Mouse (Mus musculus): Measurements from ENCODE around the gene Gabrb2. TPM values are rescaled to one million over a fixed set of nuclear protein-coding genes. Genes with fewer than 3 reads are reported as not detected.

The Gabrb2 gene
- total and polyA plus RNA-seq, 2 experiments from 2014 or later = 19.0 to 50.7 TPM

DNA sequence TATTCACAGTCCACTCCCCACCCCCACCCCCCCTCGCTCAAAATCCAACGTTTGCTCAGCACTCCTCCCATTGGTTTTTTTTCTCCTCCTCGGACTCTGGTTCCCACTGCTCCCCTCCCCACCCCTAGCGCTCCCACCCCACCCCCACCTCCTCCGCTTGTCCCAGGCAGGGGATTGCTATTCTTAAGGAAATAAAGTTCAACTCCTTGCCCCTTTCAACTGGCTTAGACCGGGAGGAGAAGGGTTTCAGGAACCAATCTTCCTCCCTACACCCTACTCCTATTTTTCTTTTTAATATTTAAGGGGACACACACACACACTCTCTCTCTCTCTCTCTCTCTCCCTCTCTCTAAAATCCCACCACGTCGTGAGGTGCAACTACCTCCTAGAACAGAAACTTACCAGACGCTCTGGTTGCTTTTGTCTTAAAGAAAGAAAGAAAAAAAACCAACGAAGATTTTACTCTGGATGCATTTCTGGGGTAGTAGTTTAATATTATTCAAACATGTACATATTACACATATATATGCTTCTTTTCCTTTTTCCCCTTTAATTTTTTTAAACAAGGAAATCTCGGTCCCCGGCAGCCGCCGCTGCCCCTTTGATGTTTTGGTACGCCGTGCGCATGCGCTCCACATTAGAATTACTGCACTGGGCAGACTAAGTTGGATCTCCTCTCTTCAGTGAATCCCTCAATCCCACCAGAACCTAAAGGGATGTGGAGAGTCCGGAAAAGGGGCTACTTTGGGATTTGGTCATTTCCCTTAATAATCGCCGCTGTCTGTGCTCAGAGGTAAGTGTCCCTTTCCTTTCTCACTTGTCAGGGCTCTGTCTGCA, 1.3 kb downstream of the Gabrb2 start:
- Histone ChIP-seq H3K27ac (peak overlapping the region; percentile 78), H3K27me3 (ENCODE audit: insufficient read depth, low read length) (no peaks in the 10 kb centered on the region), H3K9me3 (ENCODE audit: low read length) (no peaks in the 10 kb centered on the region), H3K36me3 (ENCODE audit: insufficient read depth, low read length) (no peaks in the 10 kb centered on the region), H3K4me1 (ENCODE audit: insufficient read depth, low read length) (0 out of 2 replicates have a peak, but pooled peaks cover 3% of the 10 kb centered on the region), H3K4me2 (ENCODE audit: low read depth, low read length) (peak overlapping the region; percentile 72), H3K4me3 (ENCODE audit: low read length) (peak overlapping the region; percentile 53), H3K9ac (replicated peaks; ENCODE audit: low read length) (peak overlapping the region; percentile 61)
- peak; percentile 59 for ATAC-seq
- peak; percentile 84 for DNase-seq (ENCODE audit: low spot score)
- no peak for TF ChIP-seq CTCF (IDR thresholded peaks at IDR 0.05; ENCODE audit: low read depth)
- WGBS = under 1% methylated on average over 21 of the region's 21 CpGs

DNA sequence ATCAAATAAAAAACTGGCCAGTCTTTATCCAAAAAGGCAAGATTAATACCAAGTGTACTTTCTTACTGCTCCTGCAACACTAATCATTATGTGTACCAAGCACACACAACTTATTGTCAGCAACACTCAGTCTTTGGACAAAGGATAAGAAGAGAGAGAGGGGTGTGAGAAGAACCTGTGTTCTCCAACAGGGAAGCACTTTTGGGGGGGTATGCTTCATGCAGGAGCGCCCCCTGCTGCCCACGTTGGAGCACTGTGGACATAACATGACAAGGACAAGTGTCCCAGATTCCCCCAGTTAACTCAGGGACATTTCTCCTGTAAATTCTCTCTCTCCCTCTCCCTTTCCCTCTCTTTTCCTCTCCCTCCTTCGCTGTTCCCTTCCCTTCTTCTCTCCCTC, 3.7 kb downstream of the Gabrb2 start:
- Histone ChIP-seq H3K4me1 (ENCODE audit: insufficient read depth, low read length) (0 out of 2 replicates have a peak, but pooled peaks cover 3% of the 10 kb centered on the region), H3K27ac (no peak overlapping the region), H3K9ac (replicated peaks; ENCODE audit: low read length) (no peak overlapping the region), H3K9me3 (ENCODE audit: low read length) (no peaks in the 10 kb centered on the region), H3K4me2 (ENCODE audit: low read depth, low read length) (peak overlapping the region; percentile 72), H3K4me3 (ENCODE audit: low read length) (no peak overlapping the region), H3K36me3 (ENCODE audit: insufficient read depth, low read length) (no peaks in the 10 kb centered on the region), H3K27me3 (ENCODE audit: insufficient read depth, low read length) (no peaks in the 10 kb centered on the region)
- WGBS = 0% methylated on average over 3 of the region's 3 CpGs
- ATAC-seq = no peak
- TF ChIP-seq CTCF (IDR thresholded peaks at IDR 0.05; ENCODE audit: low read depth) = peak; percentile 76
- peak; percentile 63 for DNase-seq (ENCODE audit: low spot score)

DNA sequence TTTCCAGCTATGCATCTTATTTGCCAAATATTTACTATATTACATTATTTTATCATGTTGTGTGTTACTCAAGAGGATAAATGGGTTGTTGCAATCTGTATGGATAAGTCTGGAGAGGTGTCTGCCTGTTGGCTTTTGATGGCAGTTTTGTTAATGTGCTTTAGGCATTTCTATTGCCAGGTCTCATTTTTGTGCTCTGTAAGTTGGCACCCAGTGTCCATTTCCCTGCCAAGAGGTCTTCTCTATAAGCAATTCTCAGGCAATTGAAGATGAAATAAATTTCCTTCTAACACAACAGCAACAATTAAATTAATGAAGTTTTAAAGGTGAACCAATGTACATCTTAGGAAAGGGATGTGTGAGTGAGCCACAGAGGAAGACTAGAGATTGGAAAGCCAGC, 11.9 kb downstream of the Gabrb2 start:
- no peaks in the 10 kb centered on the region for H3K9me3 ChIP-seq (ENCODE audit: low read length)
- H3K4me3 ChIP-seq (ENCODE audit: low read length) = no peak overlapping the region
- ATAC-seq = no peak
- H3K4me2 ChIP-seq (ENCODE audit: low read depth, low read length) = no peak overlapping the region
- H3K27ac ChIP-seq = no peak overlapping the region
- H3K27me3 ChIP-seq (ENCODE audit: insufficient read depth, low read length) = no peaks in the 10 kb centered on the region
- no peak overlapping the region for H3K9ac ChIP-seq (replicated peaks; ENCODE audit: low read length)
- H3K4me1 ChIP-seq (ENCODE audit: insufficient read depth, low read length) = no peaks in the 10 kb centered on the region
- TF ChIP-seq CTCF (IDR thresholded peaks at IDR 0.05; ENCODE audit: low read depth) = no peak
- no peaks in the 10 kb centered on the region for H3K36me3 ChIP-seq (ENCODE audit: insufficient read depth, low read length)
- no peak for DNase-seq (ENCODE audit: low spot score)

DNA sequence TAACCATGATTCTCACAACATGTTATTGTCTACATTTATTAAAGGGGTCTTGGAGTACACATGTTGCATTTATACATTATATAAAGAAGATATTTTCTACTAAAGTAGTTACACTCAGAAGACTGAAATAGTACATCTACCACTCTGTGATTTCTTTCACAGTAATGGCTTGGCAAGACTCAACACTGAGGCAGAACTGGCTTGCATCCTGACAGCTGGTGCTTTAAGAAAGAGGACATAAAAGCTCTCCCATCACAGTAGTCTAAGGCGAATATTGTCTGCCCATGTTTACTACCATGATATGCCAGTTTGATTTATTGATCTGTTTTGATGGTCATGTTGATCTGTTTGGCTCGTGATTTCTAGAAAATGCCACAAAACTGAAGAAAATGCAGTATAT, 19.4 kb downstream of the Gabrb2 start:
- Histone ChIP-seq H3K27me3 (ENCODE audit: insufficient read depth, low read length) (no peaks in the 10 kb centered on the region), H3K27ac (no peak overlapping the region), H3K4me2 (ENCODE audit: low read depth, low read length) (no peak overlapping the region), H3K9ac (replicated peaks; ENCODE audit: low read length) (no peak overlapping the region), H3K36me3 (ENCODE audit: insufficient read depth, low read length) (no peaks in the 10 kb centered on the region), H3K4me1 (ENCODE audit: insufficient read depth, low read length) (no peaks in the 10 kb centered on the region), H3K9me3 (ENCODE audit: low read length) (no peaks in the 10 kb centered on the region), H3K4me3 (ENCODE audit: low read length) (no peak overlapping the region)
- DNase-seq (ENCODE audit: low spot score) (no peak), ATAC-seq (no peak)
- TF ChIP-seq CTCF (IDR thresholded peaks at IDR 0.05; ENCODE audit: low read depth) = no peak
- WGBS = 88% methylated on average over 2 of the region's 2 CpGs

DNA sequence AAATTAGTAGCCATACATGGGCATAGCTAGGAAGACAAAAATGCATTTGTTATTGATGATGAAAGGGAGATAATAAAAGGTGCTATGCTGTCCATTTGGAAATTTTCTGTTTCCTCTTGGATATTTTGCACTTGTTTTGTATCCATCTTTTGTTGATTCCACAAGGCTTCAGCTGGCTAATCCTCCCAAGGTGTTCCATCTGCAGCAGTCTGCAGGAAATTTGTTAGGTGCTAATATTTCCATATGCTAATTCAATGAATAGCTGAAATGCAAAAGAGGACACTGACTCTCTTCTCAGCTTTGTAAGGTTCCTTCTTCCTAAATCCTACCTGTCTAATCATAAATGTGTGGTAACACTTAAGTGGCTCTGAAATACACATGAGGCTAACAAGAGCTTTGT, 24.1 kb downstream of the Gabrb2 start:
- Histone ChIP-seq H3K36me3 (ENCODE audit: insufficient read depth, low read length) (no peaks in the 10 kb centered on the region), H3K4me1 (ENCODE audit: insufficient read depth, low read length) (no peaks in the 10 kb centered on the region), H3K27ac (no peak overlapping the region), H3K9me3 (ENCODE audit: low read length) (no peaks in the 10 kb centered on the region), H3K27me3 (ENCODE audit: insufficient read depth, low read length) (no peaks in the 10 kb centered on the region), H3K4me3 (ENCODE audit: low read length) (no peak overlapping the region), H3K4me2 (ENCODE audit: low read depth, low read length) (no peak overlapping the region), H3K9ac (replicated peaks; ENCODE audit: low read length) (no peak overlapping the region)
- ATAC-seq = no peak
- TF ChIP-seq CTCF (IDR thresholded peaks at IDR 0.05; ENCODE audit: low read depth) = no peak
- DNase-seq (ENCODE audit: low spot score) = no peak

DNA sequence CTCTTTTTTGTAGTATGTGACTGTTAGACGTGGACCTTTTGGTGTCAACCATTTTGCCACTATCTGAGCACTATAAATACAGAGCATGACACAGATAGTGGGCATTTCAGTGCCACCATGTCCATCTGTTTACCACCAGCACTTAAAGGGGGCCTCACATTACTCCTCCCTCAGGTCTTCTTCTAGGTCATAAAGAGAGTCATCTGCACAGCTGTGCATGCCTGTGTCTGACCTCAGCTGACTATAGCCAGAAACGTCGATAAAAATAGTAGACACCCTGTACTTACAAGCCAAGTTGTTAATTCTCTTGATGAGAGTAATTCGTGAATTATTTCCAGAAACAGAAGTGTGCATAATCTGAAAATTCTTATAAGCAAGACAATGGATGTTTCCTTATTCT, 29.4 kb downstream of the Gabrb2 start:
- ATAC-seq (no peak), DNase-seq (ENCODE audit: low spot score) (no peak)
- no peaks in the 10 kb centered on the region for H3K4me1 ChIP-seq (ENCODE audit: insufficient read depth, low read length)
- no peak overlapping the region for H3K9ac ChIP-seq (replicated peaks; ENCODE audit: low read length)
- no peak for TF ChIP-seq CTCF (IDR thresholded peaks at IDR 0.05; ENCODE audit: low read depth)
- no peaks in the 10 kb centered on the region for H3K36me3 ChIP-seq (ENCODE audit: insufficient read depth, low read length)
- H3K9me3 ChIP-seq (ENCODE audit: low read length) = no peaks in the 10 kb centered on the region
- no peak overlapping the region for H3K4me3 ChIP-seq (ENCODE audit: low read length)
- H3K4me2 ChIP-seq (ENCODE audit: low read depth, low read length) = no peak overlapping the region
- no peak overlapping the region for H3K27ac ChIP-seq
- H3K27me3 ChIP-seq (ENCODE audit: insufficient read depth, low read length) = no peaks in the 10 kb centered on the region
- WGBS = 86% methylated on average over 4 of the region's 4 CpGs

DNA sequence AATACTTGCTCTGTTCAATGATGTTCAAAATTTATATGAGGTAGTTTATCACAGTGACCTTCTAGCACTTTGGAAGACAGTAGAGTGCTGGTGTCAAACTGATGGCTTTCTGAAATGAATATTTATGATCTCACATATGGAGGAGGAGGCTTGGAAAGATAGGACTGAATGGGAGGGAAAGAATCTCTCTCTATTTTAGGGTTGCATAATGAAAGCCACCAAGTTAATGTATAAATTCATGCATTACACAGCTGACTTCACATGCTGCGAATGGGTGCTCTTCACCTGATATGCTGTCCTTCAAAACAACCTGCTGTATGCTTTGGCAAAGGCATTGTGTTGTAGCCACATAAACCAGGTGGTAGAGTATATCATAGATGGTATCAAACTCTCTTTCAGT, 44.6 kb downstream of the Gabrb2 start:
- 88% methylated on average over 1 of the region's 1 CpGs for WGBS
- Histone ChIP-seq H3K27me3 (ENCODE audit: insufficient read depth, low read length) (no peaks in the 10 kb centered on the region), H3K27ac (no peak overlapping the region), H3K4me1 (ENCODE audit: insufficient read depth, low read length) (no peaks in the 10 kb centered on the region), H3K9me3 (ENCODE audit: low read length) (no peaks in the 10 kb centered on the region), H3K36me3 (ENCODE audit: insufficient read depth, low read length) (no peaks in the 10 kb centered on the region), H3K4me3 (ENCODE audit: low read length) (no peak overlapping the region), H3K4me2 (ENCODE audit: low read depth, low read length) (no peak overlapping the region), H3K9ac (replicated peaks; ENCODE audit: low read length) (no peak overlapping the region)
- DNase-seq (ENCODE audit: low spot score) (no peak), ATAC-seq (no peak)
- no peak for TF ChIP-seq CTCF (IDR thresholded peaks at IDR 0.05; ENCODE audit: low read depth)

Data from hindbrain, postnatal 0 days (tissue).